Mouse (Mus musculus) thymus, adult 2 months (tissue): ENCODE results near the gene Twf1.

ENCODE experiments used
- CTCF ChIP-seq: fragments of 200-500 bp; IDR thresholded peaks from 2 replicates; pipeline ENCODE4 v1.5.1; 2012; ENCODE audit warnings: mild to moderate bottlenecking, control low read depth, low read length, moderate library complexity, borderline replicate concordance; ENCODE audit not compliant: control insufficient read depth, poor library complexity, insufficient read depth; ENCODE audit errors: extremely low read depth
- POLR2A ChIP-seq: fragments of 200-500 bp; IDR thresholded peaks from 2 replicates; pipeline ENCODE4 v1.6.1; 2012; ENCODE audit warnings: mild to moderate bottlenecking, low read length, control low read depth, moderate library complexity; ENCODE audit not compliant: control insufficient read depth, poor library complexity, insufficient read depth; ENCODE audit errors: extremely low read depth

GRCm38 (mm10) chr15:94564909-94565308, 24.8 kb downstream of the Twf1 start:
- TF ChIP-seq POLR2A (no peak), CTCF (no peak)
